ENCODE assay signal across 19 mouse cellular contexts in the genomic region with DNA sequence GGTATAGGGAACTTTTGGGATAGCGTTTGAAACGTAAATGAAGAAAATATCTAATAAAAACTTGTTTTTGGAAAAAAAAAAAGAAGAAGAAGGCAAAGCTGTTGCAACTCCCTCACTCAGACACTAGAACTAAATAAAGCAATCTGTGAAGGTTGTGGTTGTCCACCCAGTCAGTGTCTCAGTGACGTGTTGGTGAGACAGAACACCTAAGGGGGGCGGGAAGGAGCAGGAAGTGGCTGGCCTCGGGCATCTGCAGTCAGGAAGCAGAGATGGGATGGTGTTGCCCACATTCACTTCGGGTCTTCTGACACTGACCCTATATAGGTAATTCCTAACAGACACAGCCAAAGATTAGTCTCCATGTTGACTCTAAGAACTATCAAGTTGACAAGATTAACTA. TPM values are rescaled to one million over a fixed set of nuclear protein-coding genes. Genes with fewer than 3 reads are reported as not detected.
"Had no signal": no experiment of that assay in that cellular context is flagged by ENCODE, and none has a peak within 500 bp of the region (broad histone marks: within the 10 kb centered on the region; RNA-seq: fewer than 3 reads in every experiment).

No protein-coding gene starts in this region.

- DNase-seq: retina, postnatal 1 day; right cerebral cortex, adult 18-20 months; right cerebral cortex, postnatal 14 days; right cerebral cortex, postnatal 25 days; right cerebral cortex, postnatal 4 days; spleen, adult 18-20 months; thymus, adult 18-20 months; thymus, adult 2 months; thymus, postnatal 14 days; thymus, postnatal 25 days; thymus, postnatal 36 days; thymus, postnatal 4 days had no signal

- H3K4me1 ChIP-seq: neural tube, embryonic 13.5 days; neural tube, embryonic 15.5 days had no signal

- H3K9me3 ChIP-seq: neural tube, embryonic 13.5 days; neural tube, embryonic 15.5 days; stomach, embryonic 15.5 days had no signal

- H3K4me3 ChIP-seq: neural tube, embryonic 13.5 days; neural tube, embryonic 15.5 days; stomach, embryonic 15.5 days had no signal

- H3K36me3 ChIP-seq: neural tube, embryonic 13.5 days; neural tube, embryonic 15.5 days; stomach, embryonic 15.5 days had no signal

- H3K27me3 ChIP-seq: neural tube, embryonic 13.5 days; neural tube, embryonic 15.5 days; stomach, embryonic 15.5 days had no signal

RNA-seq across cellular contexts. Expression of a gene that starts 1.2 kb away (rescaled TPM):
- total RNA-seq: neutrophil, adult 5-6 weeks had no signal
- polyA plus RNA-seq: neural tube, embryonic 13.5 days; neural tube, embryonic 14.5 days; neural tube, embryonic 15.5 days; spleen, adult 2 months; stomach, embryonic 14.5 days; stomach, embryonic 15.5 days had no signal
